9 mouse cellular contexts compared by ENCODE assay signal in genomic region chr16:34456314-34456713, GRCm38 (mm10).
DNase-seq lines count a peak whose midpoint lies in the region; ATAC-seq and TF ChIP-seq lines count a peak whose summit lies in the region.
"Had no signal": no experiment of that assay in that cellular context is flagged by ENCODE, and none has a peak within 500 bp of the region (broad histone marks: within the 10 kb centered on the region; RNA-seq: fewer than 3 reads in every experiment).

No protein-coding gene starts in this region.

- peaks cover 21% of the 10 kb centered on the region for H3K4me1 ChIP-seq in lung, embryonic 15.5 days
- H3K4me1 ChIP-seq in lung, adult 2 months (ENCODE audit: control insufficient read depth, insufficient read depth, low read length): peaks cover 2% of the 10 kb centered on the region; the same call in 1 of the 2 replicates
- peaks cover 18% of the 10 kb centered on the region for H3K4me1 ChIP-seq in heart, embryonic 16.5 days (ENCODE audit: control insufficient read depth, insufficient read depth, low read length)
- H3K4me1 ChIP-seq in neural tube, embryonic 13.5 days (replicated peaks): peaks cover 43% of the 10 kb centered on the region

- no peak for TF ChIP-seq CTCF in lung, adult 2 months (IDR thresholded peaks at IDR 0.05; ENCODE audit: insufficient read depth, low read length)

- H3K27ac ChIP-seq in lung, embryonic 15.5 days: peak overlapping the region; percentile 24; the same call in 1 of the 2 replicates
- peak overlapping the region; percentile 90 for H3K27ac ChIP-seq in heart, embryonic 16.5 days (ENCODE audit: low read length)
- H3K27ac ChIP-seq in neural tube, embryonic 13.5 days (replicated peaks): peak overlapping the region; percentile 14

- ATAC-seq in lung, embryonic 15.5 days (ENCODE audit: borderline replicate concordance, extremely low read depth, low FRiP score, low TSS enrichment): peak; percentile 87
- peak; percentile 90 for ATAC-seq in heart, embryonic 16.5 days (replicated peaks; ENCODE audit: extremely low read depth, insufficient read depth, low FRiP score)
- ATAC-seq in neural tube, embryonic 13.5 days (ENCODE audit: low read depth): peak; percentile 88

- peak; percentile 76 to 84 for DNase-seq in cerebellum, postnatal 10 days
- DNase-seq in cerebellum, adult 11 months: no peak
- DNase-seq in lung, adult 2 months: no peak
- no peak for DNase-seq in layer of hippocampus, postnatal 25 days (ENCODE audit: extremely low spot score in 1 of 2, low spot score in 1 of 2)
- no peak for DNase-seq in spleen, adult 18-20 months
- DNase-seq: right cerebral cortex, postnatal 25 days had no signal

- H3K27me3 ChIP-seq in lung, embryonic 15.5 days: no peaks in the 10 kb centered on the region
- H3K27me3 ChIP-seq in heart, embryonic 16.5 days (ENCODE audit: control insufficient read depth, insufficient read depth, low read length): no peaks in the 10 kb centered on the region
- H3K27me3 ChIP-seq in neural tube, embryonic 13.5 days: no peaks in the 10 kb centered on the region

- H3K36me3 ChIP-seq in lung, embryonic 15.5 days: no peaks in the 10 kb centered on the region
- no peaks in the 10 kb centered on the region for H3K36me3 ChIP-seq in heart, embryonic 16.5 days (ENCODE audit: control insufficient read depth, insufficient read depth)
- no peaks in the 10 kb centered on the region for H3K36me3 ChIP-seq in neural tube, embryonic 13.5 days

- no peak overlapping the region for H3K4me3 ChIP-seq in lung, embryonic 15.5 days
- no peak overlapping the region for H3K4me3 ChIP-seq in lung, adult 2 months (replicated peaks; ENCODE audit: extremely low read depth, low read depth, low read length)
- H3K4me3 ChIP-seq in heart, embryonic 16.5 days (ENCODE audit: low read length): no peak overlapping the region
- H3K4me3 ChIP-seq in neural tube, embryonic 13.5 days: no peak overlapping the region

- H3K9ac ChIP-seq in lung, embryonic 15.5 days: no peak overlapping the region
- H3K9ac ChIP-seq in heart, embryonic 16.5 days (ENCODE audit: low read length): no peak overlapping the region
- H3K9ac ChIP-seq in neural tube, embryonic 13.5 days: no peak overlapping the region

- TF ChIP-seq POLR2A in lung, adult 2 months (IDR thresholded peaks at IDR 0.05; ENCODE audit: borderline replicate concordance, extremely low read depth, low read depth, low read length): no peak

- no peaks in the 10 kb centered on the region for H3K9me3 ChIP-seq in lung, embryonic 15.5 days
- H3K9me3 ChIP-seq in heart, embryonic 16.5 days (replicated peaks; ENCODE audit: control insufficient read depth, low read length): no peaks in the 10 kb centered on the region
- H3K9me3 ChIP-seq in neural tube, embryonic 13.5 days: no peaks in the 10 kb centered on the region

- peak overlapping the region; percentile 12; the same call in 1 of the 2 replicates for H3K4me2 ChIP-seq in lung, embryonic 15.5 days
- H3K4me2 ChIP-seq in heart, embryonic 16.5 days (ENCODE audit: low read depth, low read length): no peak overlapping the region
- H3K4me2 ChIP-seq in neural tube, embryonic 13.5 days: no peak overlapping the region

- WGBS in lung, embryonic 15.5 days: 26% methylated on average over 7 of the region's 7 CpGs
- 50% methylated on average over 7 of the region's 7 CpGs for WGBS in lung, adult 2 months
- WGBS in heart, embryonic 16.5 days: 14% methylated on average over 7 of the region's 7 CpGs
- WGBS in neural tube, embryonic 13.5 days: 27% methylated on average over 7 of the region's 7 CpGs

Comparison
In these comparisons a context has a peak if more than half of its experiments do, and no peak if none do; other contexts are left out.
1. DNase-seq: peak in cerebellum, postnatal 10 days (2 of 2); none in cerebellum, adult 11 months (single experiment), lung, adult 2 months (single experiment), layer of hippocampus, postnatal 25 days (0 of 2) and spleen, adult 18-20 months (0 of 2).
2. H3K27ac ChIP-seq: peak in every context shown above with its lines; median percentile 90 in heart, embryonic 16.5 days; 24 in lung, embryonic 15.5 days; 14 in neural tube, embryonic 13.5 days.
3. Peak in every context shown above with its lines, with median percentiles within 50 percentile points of each other: ATAC-seq.